Mouse (Mus musculus) limb, embryonic 11.5 days (tissue): ENCODE data around the gene Efna4. TPM values are rescaled to one million over a fixed set of nuclear protein-coding genes. Genes with fewer than 3 reads are reported as not detected.

Experiments used
- ATAC-seq: fragments of 200-750 bp; cut with Nextera tagmentation; 2 replicates; pipeline ENCODE4 v1.8.0; 2017; ENCODE audit warnings: low read depth; ENCODE audit not compliant: insufficient number of reproducible peaks, low FRiP score, low TSS enrichment
- DNase-seq: peaks from one replicate; pipeline ENCODE4 v3.0.0-alpha.2; 2015; ENCODE audit warnings: low spot score
- H3K27ac ChIP-seq: fragments of 300-500 bp; sonication (generic); replicated peaks from 2 replicates; pipeline ENCODE4 v1.5.1; 2014; ENCODE audit warnings: low read depth, mild to moderate bottlenecking, low read length
- H3K27me3 ChIP-seq: fragments of 300-500 bp; sonication (generic); 2 replicates; pipeline ENCODE4 v1.6.1; 2014; ENCODE audit warnings: mild to moderate bottlenecking, low read length, mixed read lengths; ENCODE audit not compliant: control insufficient read depth, insufficient read depth
- H3K36me3 ChIP-seq: fragments of 300-500 bp; sonication (generic); 2 replicates; pipeline ENCODE4 v1.6.1; 2014; ENCODE audit warnings: mild to moderate bottlenecking, low read length, moderate library complexity, mixed read lengths; ENCODE audit not compliant: control insufficient read depth, insufficient read depth
- H3K4me1 ChIP-seq: fragments of 300-500 bp; sonication (generic); 2 replicates; pipeline ENCODE4 v1.6.1; 2014; ENCODE audit warnings: low read length, mixed read lengths; ENCODE audit not compliant: control insufficient read depth, insufficient read depth
- H3K4me2 ChIP-seq: fragments of 300-500 bp; sonication (generic); 2 replicates; pipeline ENCODE4 v1.6.1; 2014; ENCODE audit warnings: low read depth, mild to moderate bottlenecking, moderate library complexity; ENCODE audit not compliant: severe bottlenecking
- H3K4me3 ChIP-seq: fragments of 300-500 bp; sonication (generic); 2 replicates; pipeline ENCODE4 v1.5.1; 2014; ENCODE audit warnings: low read depth, low read length
- H3K9ac ChIP-seq: fragments of 300-500 bp; sonication (generic); 2 replicates; pipeline ENCODE4 v1.6.1; 2014; ENCODE audit warnings: mild to moderate bottlenecking, low read length
- H3K9me3 ChIP-seq: fragments of 300-500 bp; sonication (generic); 2 replicates; pipeline ENCODE4 v1.6.1; 2016; ENCODE audit warnings: low read length; ENCODE audit not compliant: control insufficient read depth
- WGBS: fragments of 180-500 bp; shearing (Covaris S2); extraction: QIAGEN DNeasy Blood & Tissue Kit; methylation state at CpG from one replicate; pipeline ENCODE4 v1.1.7; 2014; 5-methylcytosine and 5-hydroxymethylcytosine counted together
- polyA plus RNA-seq: library from polyadenylated mRNA; unstranded; fragments of >200 nt; fragmentation: Nextera tagmentation; extraction: Ambion mirVana; gene quantifications from 2 replicates; pipeline ENCODE4 v1.2.1, GENCODE M21; 2014

Efna4 gene
- polyA plus RNA-seq, 1 experiment from 2014 or later = 46.9 TPM

GRCm38 (mm10) chr3:89291874-89292273 lies 46.0 kb downstream of the Efna4 start:
- H3K27me3 ChIP-seq = no peaks in the 10 kb centered on the region
- H3K4me2 ChIP-seq = no peak overlapping the region
- DNase-seq (no peak), ATAC-seq (no peak)
- H3K27ac ChIP-seq = no peak overlapping the region
- H3K4me3 ChIP-seq = no peak overlapping the region
- H3K9me3 ChIP-seq = no peaks in the 10 kb centered on the region
- WGBS = 70% methylated on average over 10 of the region's 10 CpGs
- no peak overlapping the region for H3K9ac ChIP-seq
- H3K4me1 ChIP-seq = no peaks in the 10 kb centered on the region; the same call in 1 of the 2 replicates
- no peaks in the 10 kb centered on the region for H3K36me3 ChIP-seq

DNA sequence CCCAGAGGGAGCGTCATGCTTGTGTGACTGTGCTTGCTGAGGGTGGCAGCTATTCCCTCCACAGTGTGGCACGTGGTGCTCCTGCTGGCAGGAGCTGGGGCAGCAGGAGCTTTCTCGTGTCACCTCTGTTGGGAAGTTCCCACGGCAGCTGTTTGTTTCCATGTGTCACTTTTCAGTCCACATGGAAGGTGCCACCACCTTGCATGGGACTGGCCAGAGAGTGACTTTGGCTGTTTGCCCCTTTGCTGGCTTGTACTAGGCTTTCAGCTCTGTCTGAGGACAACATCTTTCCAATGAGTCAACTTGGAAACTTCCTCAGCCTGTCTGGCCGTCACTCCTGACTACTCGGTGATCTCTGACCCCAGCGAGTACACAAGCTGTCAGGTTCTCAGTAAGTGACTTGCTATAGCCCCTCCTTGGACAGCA lies 49.3 kb downstream of the Efna4 start:
- no peak overlapping the region for H3K27ac ChIP-seq
- DNase-seq (no peak), ATAC-seq (no peak)
- no peak overlapping the region; the same call in 1 of the 2 replicates for H3K9ac ChIP-seq
- WGBS = 42% methylated on average over 7 of the region's 7 CpGs
- H3K27me3 ChIP-seq = no peaks in the 10 kb centered on the region
- no peaks in the 10 kb centered on the region for H3K36me3 ChIP-seq
- H3K9me3 ChIP-seq = no peaks in the 10 kb centered on the region
- no peaks in the 10 kb centered on the region; the same call in 1 of the 2 replicates for H3K4me1 ChIP-seq
- no peak overlapping the region for H3K4me2 ChIP-seq
- no peak overlapping the region for H3K4me3 ChIP-seq

- Histone ChIP-seq H3K9ac (no peak overlapping the region), H3K27me3 (no peaks in the 10 kb centered on the region)
Observed at GRCm38 (mm10) chr3:89287286-89287685, 50.5 kb downstream of the Efna4 start.

DNA sequence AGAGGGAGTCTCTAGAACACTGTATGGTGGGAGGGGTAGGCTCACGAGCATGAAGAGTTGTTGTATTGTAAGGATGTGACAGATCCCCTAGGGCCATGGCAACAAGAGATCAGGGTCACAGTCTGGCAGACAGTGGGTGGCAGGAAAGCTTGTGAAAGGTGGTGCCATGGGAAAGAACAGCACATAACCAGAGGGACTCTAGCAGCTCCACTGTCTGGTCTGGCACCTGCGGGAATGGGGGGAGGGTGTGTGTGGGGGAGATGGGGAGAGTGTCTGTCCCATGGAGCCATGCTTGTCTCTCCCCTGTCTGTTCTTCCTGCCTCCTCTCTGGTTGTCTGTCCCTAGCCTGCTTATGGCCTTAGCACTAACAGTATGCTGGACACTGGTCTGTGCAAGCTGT lies 52.3 kb downstream of the Efna4 start:
- H3K4me2 ChIP-seq = no peak overlapping the region
- H3K4me3 ChIP-seq = no peak overlapping the region
- 0 out of 2 replicates have a peak, but pooled peaks cover 2% of the 10 kb centered on the region for H3K27me3 ChIP-seq
- WGBS = 44% methylated on average over 2 of the region's 2 CpGs
- H3K36me3 ChIP-seq = no peaks in the 10 kb centered on the region
- H3K9ac ChIP-seq = no peak overlapping the region
- H3K4me1 ChIP-seq = peaks cover 7% of the 10 kb centered on the region
- DNase-seq = no peak
- ATAC-seq = no peak
- no peaks in the 10 kb centered on the region for H3K9me3 ChIP-seq
- no peak overlapping the region for H3K27ac ChIP-seq

More at GRCm38 (mm10) chr3:89287286-89287685, 50.5 kb downstream of the Efna4 start:
- 52% methylated on average over 5 of the region's 5 CpGs for WGBS
- no peak for DNase-seq
- H3K4me2 ChIP-seq = no peak overlapping the region
- no peaks in the 10 kb centered on the region; the same call in 1 of the 2 replicates for H3K4me1 ChIP-seq
- H3K4me3 ChIP-seq = no peak overlapping the region
- H3K36me3 ChIP-seq = no peaks in the 10 kb centered on the region
- no peak for ATAC-seq
- no peak overlapping the region for H3K27ac ChIP-seq
- H3K9me3 ChIP-seq = no peaks in the 10 kb centered on the region

DNA sequence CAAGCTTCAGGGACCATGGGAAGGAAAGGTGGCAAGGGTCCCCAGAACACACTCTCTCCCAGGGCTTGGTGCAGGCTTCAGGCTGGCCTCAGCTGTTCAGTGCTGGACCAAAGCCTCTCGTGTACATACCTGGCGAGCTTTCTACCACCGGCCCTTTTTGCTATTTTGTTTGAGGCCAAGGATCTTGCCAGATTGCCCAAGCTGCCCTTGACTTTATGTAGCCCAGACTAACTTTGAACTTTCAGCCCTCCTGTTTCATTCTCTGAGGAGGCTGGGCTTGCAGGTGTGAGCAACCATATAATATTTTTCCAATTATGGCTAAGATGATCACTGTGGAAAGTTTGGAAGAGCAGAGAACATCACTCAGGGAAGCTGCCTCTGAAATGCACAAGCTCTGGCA lies 53.6 kb downstream of the Efna4 start:
- no peak overlapping the region for H3K4me3 ChIP-seq
- H3K4me1 ChIP-seq = peaks cover 16% of the 10 kb centered on the region
- H3K9ac ChIP-seq = no peak overlapping the region
- ATAC-seq (no peak), DNase-seq (no peak)
- no peak overlapping the region for H3K4me2 ChIP-seq
- 90% methylated on average over 3 of the region's 3 CpGs for WGBS
- no peaks in the 10 kb centered on the region for H3K9me3 ChIP-seq
- H3K27me3 ChIP-seq = 0 out of 2 replicates have a peak, but pooled peaks cover 6% of the 10 kb centered on the region
- H3K27ac ChIP-seq = no peak overlapping the region
- H3K36me3 ChIP-seq = no peaks in the 10 kb centered on the region

Other genes with a start within 250 kb of the Efna4 start
- gene Rusc1, start 244.7 kb downstream of the Efna4 start, polyA plus RNA-seq = 13.8 TPM in 2 replicates
- gene Gm43738, start 236.9 kb downstream of the Efna4 start, polyA plus RNA-seq = not detected in 2 replicates
- 315 and 326 TPM in 2 replicates for gene Fdps, start 236.1 kb downstream of the Efna4 start, polyA plus RNA-seq
- gene Pklr, start 201.9 kb downstream of the Efna4 start, polyA plus RNA-seq = 1.2 and 1.6 TPM in 2 replicates
- 1.0 and 1.1 TPM in 2 replicates for gene Hcn3, start 177.8 kb downstream of the Efna4 start, polyA plus RNA-seq
- 34.8 and 35.2 TPM in 2 replicates for gene Clk2, start 173.2 kb downstream of the Efna4 start, polyA plus RNA-seq
- gene Scamp3, start 160.6 kb downstream of the Efna4 start, polyA plus RNA-seq = 107 and 110 TPM in 2 replicates
- gene Fam189b, start 154.9 kb downstream of the Efna4 start, polyA plus RNA-seq = 24.0 and 27.1 TPM in 2 replicates
- 30.7 and 33.1 TPM in 2 replicates for gene Gba, start 135.1 kb downstream of the Efna4 start, polyA plus RNA-seq
- gene Thbs3, start 122.8 kb downstream of the Efna4 start, polyA plus RNA-seq = 21.0 and 21.6 TPM in 2 replicates
- gene Mtx1, start 110.9 kb downstream of the Efna4 start, polyA plus RNA-seq = 213 and 231 TPM in 2 replicates
- 0.68 TPM in 1 of 2 replicates, not detected in the other for gene Muc1, start 109.0 kb downstream of the Efna4 start, polyA plus RNA-seq
- gene Krtcap2, start 92.1 kb downstream of the Efna4 start, polyA plus RNA-seq = 272 and 295 TPM in 2 replicates
- 4.0 and 5.5 TPM in 2 replicates for gene Trim46, start 91.7 kb downstream of the Efna4 start, polyA plus RNA-seq
- 93.3 and 106 TPM in 2 replicates for gene Dpm3, start 78.7 kb downstream of the Efna4 start, polyA plus RNA-seq
- 46.4 and 47.2 TPM in 2 replicates for gene Slc50a1, start 67.5 kb downstream of the Efna4 start, polyA plus RNA-seq
- 42.4 and 47.7 TPM in 2 replicates for gene Efna1, start 56.9 kb downstream of the Efna4 start, polyA plus RNA-seq
- gene Efna3, start 15.1 kb downstream of the Efna4 start, polyA plus RNA-seq = 13.9 and 19.3 TPM in 2 replicates
- 17.8 and 21.0 TPM in 2 replicates for gene Adam15, start 12.0 kb upstream of the Efna4 start, polyA plus RNA-seq
- gene Dcst2, start 23.9 kb upstream of the Efna4 start, polyA plus RNA-seq = 0.23 and 0.28 TPM in 2 replicates
- 0.37 and 0.44 TPM in 2 replicates for gene Dcst1, start 27.2 kb upstream of the Efna4 start, polyA plus RNA-seq
- gene Zbtb7b, start 56.7 kb upstream of the Efna4 start, polyA plus RNA-seq = 0.41 and 0.45 TPM in 2 replicates
- gene Lenep, start 64.8 kb upstream of the Efna4 start, polyA plus RNA-seq = 0.61 TPM in 1 of 2 replicates, not detected in the other
- 19.0 and 21.9 TPM in 2 replicates for gene Flad1, start 73.8 kb upstream of the Efna4 start, polyA plus RNA-seq
- 774 and 797 TPM in 2 replicates for gene Cks1b, start 80.4 kb upstream of the Efna4 start, polyA plus RNA-seq
- gene Shc1, start 80.4 kb upstream of the Efna4 start, polyA plus RNA-seq = 55.7 and 64.5 TPM in 2 replicates
- 64.3 and 65.5 TPM in 2 replicates for gene Pygo2, start 92.2 kb upstream of the Efna4 start, polyA plus RNA-seq
- 10.3 and 11.5 TPM in 2 replicates for gene Pbxip1, start 98.7 kb upstream of the Efna4 start, polyA plus RNA-seq
- gene Pmvk, start 116.5 kb upstream of the Efna4 start, polyA plus RNA-seq = 58.6 and 64.0 TPM in 2 replicates
- gene Kcnn3, start 182.1 kb upstream of the Efna4 start, polyA plus RNA-seq = 1.0 and 1.1 TPM in 2 replicates